Mouse (Mus musculus): ENCODE results near the gene 1700014D04Rik. TPM values are rescaled to one million over a fixed set of nuclear protein-coding genes. Genes with fewer than 3 reads are reported as not detected.
"Not testable (repeated sequence)": the region's sequence is repeated elsewhere in the genome, so short reads cannot be mapped to it uniquely, and the experiment has no call there.

Gene 1700014D04Rik
- total RNA-seq (2021): not detected
- long read RNA-seq, experiment 1: 0 reads
- long read RNA-seq, experiment 2: 0 reads

DNA sequence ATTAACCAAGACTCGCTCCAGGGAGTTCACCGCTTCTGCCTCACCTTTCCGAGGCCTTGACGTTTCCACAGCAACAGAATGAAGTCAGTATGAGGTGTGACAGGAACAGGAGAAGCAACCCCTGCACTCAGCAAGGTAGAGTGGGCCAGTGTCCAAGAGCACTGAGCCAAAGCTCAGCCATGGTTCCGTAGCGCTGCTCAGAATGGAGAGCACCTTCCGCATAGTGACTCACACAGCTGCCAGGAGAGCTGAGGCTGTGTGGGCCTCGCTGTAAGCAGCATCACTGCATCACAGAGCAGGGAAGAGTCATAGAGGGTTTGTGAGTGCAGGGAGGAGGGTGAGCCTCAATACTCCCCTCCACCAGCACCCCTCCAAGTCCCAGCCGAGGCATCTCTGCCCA lies at the start of gene 1700014D04Rik:
TSS of gene 1700014D04Rik (minus strand) at position 42 of the 400 bp plus-strand sequence.
- intact Hi-C loops (cut with DNase I): no loop called here
- TF ChIP-seq CTCF (IDR thresholded peaks at IDR 0.05): no peak
- Histone ChIP-seq H3K27ac (no peak within 1 kb of the TSS), H3K4me3 (no peak within 1 kb of the TSS)
- no peak for DNase-seq

DNA sequence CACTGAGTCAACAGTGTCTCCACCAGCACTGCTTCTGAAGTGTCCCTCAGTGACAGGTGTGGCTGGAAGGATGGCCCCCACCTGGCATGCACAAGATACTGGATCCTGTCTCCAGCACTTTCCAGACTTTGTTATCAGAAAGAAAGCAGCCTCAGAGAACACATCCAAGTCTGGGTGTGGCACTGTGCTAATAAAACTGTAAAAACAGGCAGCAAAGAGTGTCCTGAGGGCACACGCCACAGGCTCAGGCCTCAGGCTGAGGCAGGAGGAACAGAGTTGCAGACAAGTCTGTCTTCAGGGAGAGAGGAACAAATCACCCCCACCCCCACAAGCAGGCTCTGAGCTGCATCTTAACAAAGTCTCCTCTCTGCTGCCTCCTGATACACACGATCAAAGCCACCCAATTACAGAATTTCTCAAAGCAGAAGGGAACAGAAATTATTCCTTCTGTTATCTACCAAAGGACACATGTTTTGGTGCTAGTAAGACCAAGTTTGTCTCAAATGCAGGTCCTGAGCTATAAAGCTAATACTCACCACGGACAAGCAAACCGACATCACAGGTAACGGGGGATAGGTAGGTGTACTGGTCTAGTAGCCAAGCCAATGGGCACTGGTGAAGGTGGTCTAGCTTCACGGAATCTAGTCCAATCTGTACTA lies 49.4 kb upstream of the 1700014D04Rik start:
- intact Hi-C loops (cut with DNase I): no loop called here
- Histone ChIP-seq H3K27ac (no peak overlapping the region), H3K4me3 (no peak overlapping the region)
- DNase-seq: no peak
- no peak for TF ChIP-seq CTCF (IDR thresholded peaks at IDR 0.05)

DNA sequence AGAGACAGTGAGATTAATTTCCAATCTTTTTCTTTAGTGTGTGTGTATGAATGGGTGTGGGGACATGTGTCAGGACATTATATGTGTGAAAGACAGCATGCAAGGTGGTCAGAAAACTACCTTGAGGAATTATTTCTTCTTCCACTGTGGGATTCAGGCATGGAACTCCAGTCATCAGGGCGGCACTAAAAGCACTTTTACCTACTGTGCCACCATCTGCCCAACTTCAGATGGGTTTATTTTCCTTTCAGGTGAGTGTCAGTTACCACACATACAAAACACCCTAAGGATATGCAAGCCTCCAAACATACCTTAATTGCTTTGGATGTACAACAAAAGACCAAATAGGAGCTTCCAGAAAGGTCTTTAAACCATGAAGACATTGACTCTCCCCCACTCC lies 48.2 kb upstream of the 1700014D04Rik start:
- intact Hi-C loops (cut with DNase I): no loop called here
- Histone ChIP-seq H3K4me3 (no peak overlapping the region), H3K27ac (no peak overlapping the region)
- no peak for DNase-seq
- TF ChIP-seq CTCF (IDR thresholded peaks at IDR 0.05): no peak

DNA sequence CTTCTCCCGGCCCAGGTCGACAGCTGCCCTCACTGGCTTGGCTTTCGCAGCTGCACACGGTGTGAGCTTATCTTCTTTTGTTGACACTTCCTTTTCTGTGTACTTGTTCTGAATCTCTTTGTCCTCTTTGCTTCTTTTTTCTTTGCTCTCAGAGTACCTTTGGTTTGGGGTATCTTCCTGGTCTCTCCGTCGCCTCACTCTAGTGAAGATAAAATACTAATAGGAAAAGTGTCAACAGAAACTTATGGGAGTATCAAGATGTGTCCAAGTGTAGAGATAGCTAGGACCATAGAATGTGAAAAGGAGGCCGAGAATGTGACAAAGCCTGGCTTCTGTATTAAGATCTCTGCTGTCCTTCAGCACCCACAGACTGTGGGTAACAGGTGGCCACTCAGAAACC lies 35.6 kb upstream of the 1700014D04Rik start, which contains the start of gene Gm49354:
TSS of gene Gm49354 (minus strand) at position 101 of the 400 bp plus-strand sequence.
- no peak within 1 kb of the TSS for H3K4me3 ChIP-seq
- H3K27ac ChIP-seq: no peak within 1 kb of the TSS
- intact Hi-C loops (cut with DNase I): no loop called here
- no peak for TF ChIP-seq CTCF (IDR thresholded peaks at IDR 0.05)
- DNase-seq: no peak

DNA sequence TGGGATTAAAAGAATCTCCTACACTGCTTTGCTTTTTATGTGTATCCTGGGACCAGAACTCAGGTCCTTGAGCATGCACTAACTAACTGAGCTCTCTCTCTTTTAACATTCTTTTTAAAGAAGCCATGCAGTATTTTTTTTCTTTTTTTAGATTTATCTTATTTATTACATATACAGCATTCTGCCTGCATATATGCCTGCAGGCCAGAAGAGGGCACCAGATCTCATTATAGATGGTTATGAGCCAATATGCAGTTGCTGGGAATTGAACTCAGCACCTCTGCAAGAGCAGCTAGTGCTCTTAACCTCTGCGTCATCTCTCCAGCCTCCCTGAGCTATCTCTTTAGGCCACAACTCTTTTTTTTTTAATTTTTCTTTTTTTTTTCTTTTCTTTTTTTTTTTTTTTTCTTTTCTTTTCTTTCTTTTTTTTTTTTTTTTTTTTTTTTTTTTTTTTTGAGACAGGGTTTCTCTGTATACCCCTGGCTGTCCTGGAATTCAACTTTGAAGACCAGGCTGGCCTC lies 33.3 kb upstream of the 1700014D04Rik start:
- DNase-seq; H3K27ac ChIP-seq; H3K4me3 ChIP-seq; intact Hi-C loops (cut with DNase I): not testable (repeated sequence)
- TF ChIP-seq CTCF (IDR thresholded peaks at IDR 0.05): peak; percentile 50

DNA sequence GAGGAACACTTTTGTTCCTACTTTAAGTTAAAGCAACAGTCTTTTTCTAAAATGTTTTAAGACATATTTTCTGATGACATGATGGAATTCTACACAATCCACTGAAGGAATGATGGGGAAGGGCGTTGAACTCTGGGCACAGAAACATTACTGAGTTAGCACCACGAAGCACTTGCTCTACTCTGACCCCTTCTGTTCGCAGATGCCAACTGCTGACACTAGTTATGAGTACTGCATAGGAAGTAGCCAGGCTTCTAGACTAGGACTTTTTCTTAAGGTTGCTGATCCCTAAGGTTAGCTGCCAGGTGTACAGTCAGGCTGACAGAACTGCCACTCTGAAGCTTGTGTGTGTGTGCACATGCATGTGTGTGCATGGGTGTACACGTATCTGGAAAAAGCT lies 32.7 kb upstream of the 1700014D04Rik start:
- DNase-seq: no peak
- Histone ChIP-seq H3K27ac (no peak overlapping the region), H3K4me3 (no peak overlapping the region)
- no peak for TF ChIP-seq CTCF (IDR thresholded peaks at IDR 0.05)
- intact Hi-C loops (cut with DNase I): no loop called here

DNA sequence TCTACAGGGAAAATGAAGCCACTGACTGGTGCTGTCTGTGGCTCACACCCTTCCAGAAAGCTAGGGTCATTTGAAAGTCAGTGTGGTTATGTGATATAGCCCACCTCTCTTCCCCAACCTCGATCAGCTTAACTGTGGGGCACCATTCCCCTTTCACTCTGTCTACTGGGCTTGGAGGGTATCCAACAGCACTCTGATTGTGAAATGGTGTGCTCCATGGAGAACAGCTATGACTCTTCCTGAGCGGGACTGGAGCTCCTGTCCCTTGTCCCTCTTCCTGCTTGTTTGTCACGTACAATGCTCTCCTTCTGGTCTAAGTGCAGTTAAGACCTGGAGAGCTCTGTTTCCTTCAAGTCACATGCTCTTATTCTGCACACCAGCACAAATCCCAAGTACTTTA lies 28.6 kb upstream of the 1700014D04Rik start:
- no peak overlapping the region for H3K27ac ChIP-seq
- DNase-seq: no peak
- no peak overlapping the region for H3K4me3 ChIP-seq
- TF ChIP-seq CTCF (IDR thresholded peaks at IDR 0.05): no peak
- intact Hi-C loops (cut with DNase I): no loop called here

DNA sequence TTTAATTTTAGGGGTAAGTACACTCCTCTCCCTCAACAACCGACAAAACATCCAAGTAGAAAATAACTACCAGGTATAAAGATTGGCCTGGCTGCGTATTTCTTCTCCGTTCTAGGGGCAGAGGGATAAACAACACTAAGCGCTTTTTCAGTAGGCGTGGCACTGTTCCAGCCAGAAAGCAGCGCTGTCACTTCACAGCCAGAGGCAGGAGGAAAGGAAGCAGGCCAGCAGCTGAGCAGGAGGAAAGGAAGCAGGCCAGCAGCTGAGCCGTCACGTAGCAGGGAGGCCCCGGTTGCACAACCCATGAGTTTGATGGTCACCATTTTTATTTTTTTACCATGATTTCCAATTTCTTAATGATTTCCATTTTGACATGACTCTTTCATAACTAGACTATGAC lies 24.7 kb upstream of the 1700014D04Rik start:
- TF ChIP-seq CTCF (IDR thresholded peaks at IDR 0.05): no peak
- Histone ChIP-seq H3K4me3 (peak overlapping the region; percentile 80), H3K27ac (peak overlapping the region; percentile 99)
- intact Hi-C loops (cut with DNase I): no loop called here
- peak; percentile 88 for DNase-seq

DNA sequence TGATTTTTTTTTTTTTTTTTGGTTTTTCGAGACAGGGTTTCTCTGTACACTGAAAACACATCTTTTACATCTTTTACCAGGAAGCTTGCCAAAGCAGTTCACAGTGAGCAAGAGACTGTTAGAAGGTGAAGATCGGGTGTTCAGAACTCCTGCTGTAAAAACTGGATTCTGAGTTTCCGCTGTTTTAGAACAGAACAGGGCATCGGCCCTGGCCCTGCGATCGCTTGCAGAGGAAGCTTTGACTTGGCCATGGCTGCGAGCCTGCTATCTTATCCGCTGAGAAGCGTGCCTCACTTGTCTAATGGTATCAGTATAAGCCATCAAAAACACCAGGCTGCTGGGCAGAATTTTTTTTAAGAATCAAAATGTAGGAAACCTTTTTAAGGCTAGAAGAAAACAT lies 24.3 kb upstream of the 1700014D04Rik start:
- TF ChIP-seq CTCF (IDR thresholded peaks at IDR 0.05): no peak
- Histone ChIP-seq H3K27ac (peak overlapping the region; percentile 99), H3K4me3 (peak overlapping the region; percentile 80)
- no peak for DNase-seq
- intact Hi-C loops (cut with DNase I): no loop called here

DNA sequence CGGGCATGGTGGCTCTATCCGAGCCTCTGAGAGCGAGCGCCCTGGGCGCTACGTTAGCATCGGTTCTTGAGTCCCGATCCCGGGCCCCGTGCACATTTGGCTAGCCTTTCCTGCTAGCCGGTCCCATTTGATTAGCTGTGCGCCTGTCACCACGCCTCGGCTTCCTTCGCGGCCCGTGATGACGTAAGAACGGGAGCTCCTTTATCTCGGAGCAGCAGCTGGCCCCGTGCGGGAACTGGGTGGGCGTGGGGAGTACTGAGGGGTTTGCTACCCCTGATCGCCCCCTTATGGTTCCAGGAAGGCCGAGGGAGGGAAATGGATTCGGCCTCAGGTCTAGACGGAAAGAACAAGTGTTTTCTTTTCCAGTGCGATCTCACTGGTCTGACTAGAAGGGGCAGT lies 23.6 kb upstream of the 1700014D04Rik start:
- H3K4me3 ChIP-seq: peak overlapping the region; percentile 80
- intact Hi-C loops (cut with DNase I): no loop called here
- H3K27ac ChIP-seq: peak overlapping the region; percentile 99
- peak; percentile 29; the same call in 1 of the 2 replicates for TF ChIP-seq CTCF (IDR thresholded peaks at IDR 0.05)
- peak; percentile 86 for DNase-seq

DNA sequence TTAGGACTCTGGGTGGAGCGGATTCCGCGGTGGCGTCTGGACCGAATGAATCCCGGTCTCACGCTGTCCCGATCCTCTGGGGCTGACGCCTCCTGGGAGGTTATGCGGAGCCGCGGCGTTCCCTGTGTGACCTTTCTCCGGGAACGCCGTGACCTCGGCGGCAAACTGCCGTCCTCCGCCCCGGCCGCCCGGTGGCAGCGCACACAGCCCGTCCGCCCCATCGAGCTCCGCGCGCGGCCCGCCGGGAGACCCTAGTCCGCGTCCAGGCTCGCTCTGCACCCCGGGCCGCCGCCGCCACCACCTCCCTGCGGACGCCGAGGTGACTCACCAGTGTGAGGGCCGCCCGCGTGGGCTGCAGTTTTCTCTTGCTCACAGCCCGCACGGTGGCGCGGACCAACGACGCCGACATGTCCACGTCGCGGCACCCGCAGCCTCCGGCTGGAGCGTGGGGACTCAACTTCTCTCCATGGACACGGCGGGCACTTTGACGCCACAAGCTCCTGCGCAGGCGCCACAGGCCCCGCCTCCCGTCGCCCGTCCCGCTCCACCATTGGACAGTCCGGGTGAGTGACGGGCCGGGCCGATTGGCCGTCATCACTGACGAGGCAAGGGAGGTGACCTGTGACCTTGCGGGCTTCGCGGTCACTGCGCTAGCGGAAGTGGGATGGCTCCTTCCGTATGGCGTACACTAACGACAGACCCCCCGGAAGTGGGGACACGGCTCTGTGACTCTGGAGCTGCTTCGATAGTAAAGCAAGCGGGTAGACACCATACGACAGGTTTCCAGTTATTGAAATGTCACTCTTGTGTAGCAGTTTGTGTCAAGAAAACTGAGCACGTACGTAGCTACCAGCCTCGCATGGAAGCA lies 23.0 kb upstream of the 1700014D04Rik start, which contains the start of gene Isca1:
TSS of gene Isca1 (minus strand) at position 515 of the 868 bp plus-strand sequence.
- Histone ChIP-seq H3K27ac (peak within 1 kb of the TSS; percentile 99), H3K4me3 (peak within 1 kb of the TSS; percentile 80)
- intact Hi-C loops (cut with DNase I): loop anchor here (5.0 kb wide), 1 partner anchor 182 kb away; the partner anchor contains the start of genes Agtpbp1 and Naa35
- DNase-seq: peak; percentile 99
- peak; percentile 34 for TF ChIP-seq CTCF (IDR thresholded peaks at IDR 0.05)

DNA sequence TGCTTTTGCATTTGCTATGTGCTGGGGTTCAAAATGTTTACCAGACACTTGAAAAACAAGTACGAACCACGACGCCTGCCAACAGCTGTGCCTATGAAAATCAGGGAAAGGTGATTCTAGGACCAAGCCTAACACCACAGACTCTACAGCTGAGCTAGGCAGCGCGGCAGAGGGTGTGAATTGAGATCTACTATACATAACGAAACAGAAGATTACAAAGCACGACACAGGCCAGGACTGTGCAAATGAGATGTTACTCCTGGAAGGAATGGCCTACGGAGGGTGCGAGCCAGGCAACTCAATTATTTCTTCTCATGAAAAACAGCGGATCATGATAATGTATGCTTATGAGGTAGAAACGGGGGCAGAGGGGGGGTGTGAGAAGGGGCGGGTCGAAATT lies 22.0 kb upstream of the 1700014D04Rik start:
- DNase-seq: no peak
- peak overlapping the region; percentile 99 for H3K27ac ChIP-seq
- intact Hi-C loops (cut with DNase I): loop anchor here (5.0 kb wide), 1 partner anchor 181 kb away; the partner anchor contains the start of genes Agtpbp1 and Naa35
- peak overlapping the region; percentile 80 for H3K4me3 ChIP-seq
- TF ChIP-seq CTCF (IDR thresholded peaks at IDR 0.05): no peak
